19 mouse cellular contexts compared by ENCODE assay signal in the genomic region with DNA sequence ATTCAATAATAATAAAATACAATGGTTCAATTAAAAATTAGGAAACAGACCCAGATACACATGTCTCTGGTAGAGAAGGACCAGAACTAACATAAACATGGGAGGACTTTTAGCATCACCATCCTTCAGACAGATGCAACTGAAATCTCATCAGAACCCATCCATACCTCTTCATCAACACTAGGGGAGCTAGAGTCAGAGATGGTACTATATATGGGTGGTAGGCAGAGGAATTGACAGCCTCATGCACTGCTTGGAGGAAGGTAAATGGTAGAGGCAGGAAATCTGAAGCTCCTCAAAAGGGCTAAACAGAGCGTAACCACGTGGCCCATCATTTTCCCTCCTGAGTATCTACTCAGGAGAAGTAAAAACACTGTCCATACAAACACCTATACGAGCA.
DNase-seq lines count a peak whose midpoint lies in the region; ATAC-seq and TF ChIP-seq lines count a peak whose summit lies in the region.
"Had no signal": no experiment of that assay in that cellular context is flagged by ENCODE, and none has a peak within 500 bp of the region (broad histone marks: within the 10 kb centered on the region; RNA-seq: fewer than 3 reads in every experiment).

No protein-coding gene starts in this region.

- no peaks in the 10 kb centered on the region for H3K4me1 ChIP-seq in forebrain, embryonic 15.5 days
- no peaks in the 10 kb centered on the region for H3K4me1 ChIP-seq in forebrain, embryonic 14.5 days (ENCODE audit: control insufficient read depth, insufficient read depth, low read length)
- H3K4me1 ChIP-seq in intestine, postnatal 0 days (replicated peaks; ENCODE audit: control insufficient read depth, insufficient read depth, low read length) = no peaks in the 10 kb centered on the region
- H3K4me1 ChIP-seq in intestine, embryonic 15.5 days (replicated peaks) = no peaks in the 10 kb centered on the region
- no peaks in the 10 kb centered on the region for H3K4me1 ChIP-seq in midbrain, embryonic 11.5 days (ENCODE audit: control insufficient read depth, insufficient read depth, low read length)
- H3K4me1 ChIP-seq in midbrain, embryonic 15.5 days = no peaks in the 10 kb centered on the region
- H3K4me1 ChIP-seq: hindbrain, embryonic 10.5 days; liver, embryonic 13.5 days; neural tube, embryonic 13.5 days had no signal

- no peak overlapping the region for H3K9ac ChIP-seq in forebrain, embryonic 15.5 days (replicated peaks)
- H3K9ac ChIP-seq in forebrain, embryonic 14.5 days (ENCODE audit: low read length) = no peak overlapping the region
- no peak overlapping the region for H3K9ac ChIP-seq in intestine, postnatal 0 days (ENCODE audit: low read depth, low read length)
- H3K9ac ChIP-seq in intestine, embryonic 15.5 days = no peak overlapping the region
- H3K9ac ChIP-seq in midbrain, embryonic 11.5 days (ENCODE audit: low read length) = no peak overlapping the region
- no peak overlapping the region for H3K9ac ChIP-seq in midbrain, embryonic 15.5 days
- H3K9ac ChIP-seq: liver, embryonic 13.5 days; neural tube, embryonic 13.5 days had no signal

- peak; percentile 46 for TF ChIP-seq CTCF in intestine, postnatal 0 days (IDR thresholded peaks at IDR 0.05; ENCODE audit: low read depth)

- H3K4me3 ChIP-seq in forebrain, embryonic 15.5 days = no peak overlapping the region
- no peak overlapping the region for H3K4me3 ChIP-seq in forebrain, embryonic 14.5 days (ENCODE audit: low read depth, low read length)
- no peak overlapping the region for H3K4me3 ChIP-seq in intestine, postnatal 0 days (ENCODE audit: low read depth, low read length)
- no peak overlapping the region for H3K4me3 ChIP-seq in intestine, embryonic 15.5 days (replicated peaks)
- no peak overlapping the region for H3K4me3 ChIP-seq in midbrain, embryonic 11.5 days (ENCODE audit: low read depth, low read length)
- no peak overlapping the region for H3K4me3 ChIP-seq in midbrain, embryonic 15.5 days
- H3K4me3 ChIP-seq: hindbrain, embryonic 10.5 days; liver, embryonic 13.5 days; megakaryocyte, embryonic 14.5 days; neural tube, embryonic 13.5 days had no signal

- 93% methylated on average over 3 of the region's 3 CpGs for WGBS in forebrain, embryonic 15.5 days
- 94% methylated on average over 3 of the region's 3 CpGs for WGBS in forebrain, embryonic 14.5 days
- 92% methylated on average over 3 of the region's 3 CpGs for WGBS in intestine, postnatal 0 days
- WGBS in intestine, embryonic 15.5 days = 94% methylated on average over 3 of the region's 3 CpGs
- 95% methylated on average over 3 of the region's 3 CpGs for WGBS in midbrain, embryonic 11.5 days
- 92% methylated on average over 3 of the region's 3 CpGs for WGBS in midbrain, embryonic 15.5 days

- ATAC-seq in forebrain, embryonic 15.5 days (replicated peaks) = 0 out of 2 replicates have a peak, but pooled peaks have one; percentile 52
- no peak for ATAC-seq in forebrain, embryonic 14.5 days
- ATAC-seq in intestine, postnatal 0 days = no peak
- no peak for ATAC-seq in intestine, embryonic 15.5 days
- ATAC-seq in midbrain, embryonic 11.5 days (ENCODE audit: low FRiP score) = no peak
- ATAC-seq in midbrain, embryonic 15.5 days (replicated peaks) = no peak
- peak; percentile 68; the same call in 1 of the 2 replicates for ATAC-seq in megakaryocyte-erythroid progenitor cell, adult 5-6 weeks (replicated peaks; ENCODE audit: low FRiP score, low TSS enrichment, poor library complexity, severe bottlenecking)
- ATAC-seq: lung, postnatal 0 days had no signal

- H3K4me2 ChIP-seq in forebrain, embryonic 15.5 days (replicated peaks) = no peak overlapping the region
- no peak overlapping the region for H3K4me2 ChIP-seq in forebrain, embryonic 14.5 days (ENCODE audit: low read length)
- no peak overlapping the region for H3K4me2 ChIP-seq in intestine, postnatal 0 days (replicated peaks; ENCODE audit: low read depth)
- no peak overlapping the region for H3K4me2 ChIP-seq in intestine, embryonic 15.5 days (replicated peaks)
- H3K4me2 ChIP-seq in midbrain, embryonic 11.5 days = no peak overlapping the region
- no peak overlapping the region for H3K4me2 ChIP-seq in midbrain, embryonic 15.5 days
- H3K4me2 ChIP-seq: liver, embryonic 13.5 days; neural tube, embryonic 13.5 days had no signal

- 0 out of 2 replicates have a peak, but pooled peaks cover 10% of the 10 kb centered on the region for H3K36me3 ChIP-seq in forebrain, embryonic 15.5 days
- peaks cover 29% of the 10 kb centered on the region for H3K36me3 ChIP-seq in forebrain, embryonic 14.5 days (ENCODE audit: control insufficient read depth, insufficient read depth, low read length)
- H3K36me3 ChIP-seq in intestine, postnatal 0 days (ENCODE audit: control insufficient read depth, insufficient read depth) = peaks cover 12% of the 10 kb centered on the region; the same call in 1 of the 2 replicates
- H3K36me3 ChIP-seq in intestine, embryonic 15.5 days = 0 out of 2 replicates have a peak, but pooled peaks cover 4% of the 10 kb centered on the region
- H3K36me3 ChIP-seq in midbrain, embryonic 11.5 days (ENCODE audit: control insufficient read depth, insufficient read depth, low read length) = peaks cover 2% of the 10 kb centered on the region; the same call in 1 of the 2 replicates
- H3K36me3 ChIP-seq in midbrain, embryonic 15.5 days (replicated peaks) = no peaks in the 10 kb centered on the region

- no peak for DNase-seq in forebrain, embryonic 14.5 days (ENCODE audit: low spot score)
- DNase-seq in midbrain, embryonic 11.5 days (ENCODE audit: low spot score, missing footprints) = peak; percentile 33
- no peak for DNase-seq in adrenal gland, postnatal 10 days
- DNase-seq: B cell, adult 2 months; cerebellum, adult 9-10 months; kidney, adult 11 months; kidney, postnatal 25 days; layer of hippocampus, adult 9-11 months; liver, embryonic 13.5 days; right cerebral cortex, adult 18-20 months had no signal

- no peaks in the 10 kb centered on the region for H3K9me3 ChIP-seq in forebrain, embryonic 15.5 days
- H3K9me3 ChIP-seq in forebrain, embryonic 14.5 days (replicated peaks; ENCODE audit: control insufficient read depth, low read length) = no peaks in the 10 kb centered on the region
- no peaks in the 10 kb centered on the region for H3K9me3 ChIP-seq in intestine, postnatal 0 days (ENCODE audit: control insufficient read depth)
- no peaks in the 10 kb centered on the region for H3K9me3 ChIP-seq in intestine, embryonic 15.5 days
- no peaks in the 10 kb centered on the region for H3K9me3 ChIP-seq in midbrain, embryonic 11.5 days (ENCODE audit: control insufficient read depth, low read length)
- no peaks in the 10 kb centered on the region for H3K9me3 ChIP-seq in midbrain, embryonic 15.5 days
- H3K9me3 ChIP-seq: hindbrain, embryonic 10.5 days; liver, embryonic 13.5 days; megakaryocyte, embryonic 14.5 days; neural tube, embryonic 13.5 days had no signal

- H3K27me3 ChIP-seq in forebrain, embryonic 15.5 days = no peaks in the 10 kb centered on the region
- H3K27me3 ChIP-seq in forebrain, embryonic 14.5 days (replicated peaks; ENCODE audit: control insufficient read depth, insufficient read depth, low read length) = no peaks in the 10 kb centered on the region
- H3K27me3 ChIP-seq in intestine, postnatal 0 days (replicated peaks; ENCODE audit: control insufficient read depth, insufficient read depth, low read length) = no peaks in the 10 kb centered on the region
- no peaks in the 10 kb centered on the region for H3K27me3 ChIP-seq in intestine, embryonic 15.5 days (replicated peaks)
- H3K27me3 ChIP-seq in midbrain, embryonic 11.5 days (ENCODE audit: control insufficient read depth, insufficient read depth, low read length) = no peaks in the 10 kb centered on the region
- no peaks in the 10 kb centered on the region for H3K27me3 ChIP-seq in midbrain, embryonic 15.5 days (replicated peaks)
- H3K27me3 ChIP-seq: liver, embryonic 13.5 days; megakaryocyte, embryonic 14.5 days; neural tube, embryonic 13.5 days had no signal

- H3K27ac ChIP-seq in forebrain, embryonic 15.5 days (replicated peaks) = no peak overlapping the region
- H3K27ac ChIP-seq in forebrain, embryonic 14.5 days (ENCODE audit: low read depth, low read length) = no peak overlapping the region
- no peak overlapping the region for H3K27ac ChIP-seq in intestine, postnatal 0 days (ENCODE audit: low read depth, low read length)
- H3K27ac ChIP-seq in intestine, embryonic 15.5 days = no peak overlapping the region
- H3K27ac ChIP-seq in midbrain, embryonic 11.5 days (ENCODE audit: low read depth, low read length) = no peak overlapping the region
- no peak overlapping the region for H3K27ac ChIP-seq in midbrain, embryonic 15.5 days
- H3K27ac ChIP-seq: hindbrain, embryonic 10.5 days; liver, embryonic 13.5 days; neural tube, embryonic 13.5 days had no signal

Comparison
In these comparisons a context has a peak if more than half of its experiments do, and no peak if none do; other contexts are left out.
1. ATAC-seq: peak in forebrain, embryonic 15.5 days (single experiment) and megakaryocyte-erythroid progenitor cell, adult 5-6 weeks (single experiment); none in forebrain, embryonic 14.5 days (single experiment), intestine, postnatal 0 days (single experiment), intestine, embryonic 15.5 days (single experiment), midbrain, embryonic 11.5 days (single experiment) and midbrain, embryonic 15.5 days (single experiment).